Mouse (Mus musculus): ENCODE results near the gene Crb1. TPM values are rescaled to one million over a fixed set of nuclear protein-coding genes. Genes with fewer than 3 reads are reported as not detected.

Gene Crb1
- polyA plus RNA-seq, 2 experiments: 0.04 TPM; not detected in 1

DNA sequence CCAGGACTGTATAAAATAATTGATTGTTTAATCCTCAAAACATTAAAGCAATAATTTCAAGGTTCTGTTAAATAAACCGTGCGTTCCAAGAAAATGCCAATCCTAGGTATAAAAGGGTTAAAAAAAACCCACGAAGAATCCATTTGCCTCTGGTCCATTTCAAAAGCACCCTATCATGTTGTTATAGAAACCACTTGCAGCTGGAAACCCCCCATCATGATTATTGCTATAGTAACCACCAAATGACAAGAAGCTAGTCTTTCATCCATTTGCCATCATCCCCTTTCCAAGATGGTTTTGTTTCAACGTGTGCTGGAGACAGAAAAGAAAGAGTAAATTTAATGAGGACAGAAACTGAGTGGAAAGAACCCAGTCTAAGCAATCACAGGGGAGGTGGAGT is 28.3 kb downstream of the Crb1 start:
- Histone ChIP-seq H3K9ac (ENCODE audit: low read depth, low read length, severe bottlenecking) (no peak overlapping the region), H3K27ac (replicated peaks; ENCODE audit: low read depth, low read length) (no peak overlapping the region), H3K27me3 (ENCODE audit: control insufficient read depth, insufficient read depth, low read length) (no peaks in the 10 kb centered on the region), H3K36me3 (ENCODE audit: control insufficient read depth, insufficient read depth, low read length) (no peaks in the 10 kb centered on the region), H3K4me3 (replicated peaks; ENCODE audit: low read length) (no peak overlapping the region), H3K4me1 (ENCODE audit: control insufficient read depth, insufficient read depth, low read length) (no peaks in the 10 kb centered on the region), H3K4me2 (replicated peaks; ENCODE audit: low read depth, low read length, severe bottlenecking) (no peak overlapping the region), H3K9me3 (ENCODE audit: control insufficient read depth, low read length) (no peaks in the 10 kb centered on the region)
- WGBS: 44% methylated on average over 4 of the region's 4 CpGs
- DNase-seq (ENCODE audit: low spot score): no peak
- TF ChIP-seq POLR2A (IDR thresholded peaks at IDR 0.05; ENCODE audit: borderline replicate concordance, extremely low read depth, insufficient read depth, insufficient read length): no peak
- ATAC-seq (ENCODE audit: low FRiP score, low read depth): no peak

DNA sequence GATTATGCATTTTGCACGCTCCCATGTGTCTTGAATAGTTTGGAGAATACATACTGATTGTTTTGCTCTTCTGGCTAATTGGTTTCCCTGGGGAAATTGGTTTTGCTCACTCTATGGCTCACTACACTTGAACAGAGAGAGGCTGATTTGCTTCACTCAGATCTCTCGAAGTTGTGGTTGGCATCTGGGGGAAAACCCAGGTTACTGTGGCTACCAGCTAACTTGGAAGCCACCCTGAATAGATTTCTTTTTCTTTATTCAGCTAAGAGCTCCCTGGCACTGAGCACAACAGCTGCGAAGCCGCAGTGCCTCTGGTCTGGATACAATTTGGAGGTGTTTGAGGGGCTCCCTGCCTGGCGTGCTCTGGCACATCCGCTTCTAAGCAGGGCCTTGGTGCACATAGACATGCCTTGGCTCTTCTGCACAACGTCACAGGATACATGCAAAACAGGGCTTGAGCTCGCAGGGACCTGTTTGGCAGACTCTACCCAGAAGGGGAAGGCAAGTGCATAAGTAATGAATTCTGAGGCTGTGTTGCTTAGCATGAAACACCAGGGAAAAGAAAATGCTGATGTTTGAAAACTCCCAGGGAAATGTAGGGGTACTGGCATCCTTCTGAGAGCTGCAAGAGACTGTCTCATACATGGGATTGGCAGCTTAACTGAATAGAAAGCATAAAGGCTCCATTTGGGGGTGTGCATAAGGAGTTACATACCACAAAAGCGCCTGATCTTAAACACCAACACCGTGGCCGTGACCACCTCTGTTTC is 30.1 kb downstream of the Crb1 start:
- TF ChIP-seq POLR2A (IDR thresholded peaks at IDR 0.05; ENCODE audit: borderline replicate concordance, extremely low read depth, insufficient read depth, insufficient read length): no peak
- Histone ChIP-seq H3K4me3 (replicated peaks; ENCODE audit: low read length) (no peak overlapping the region), H3K9ac (ENCODE audit: low read depth, low read length, severe bottlenecking) (no peak overlapping the region), H3K4me1 (ENCODE audit: control insufficient read depth, insufficient read depth, low read length) (no peaks in the 10 kb centered on the region), H3K9me3 (ENCODE audit: control insufficient read depth, low read length) (no peaks in the 10 kb centered on the region), H3K4me2 (replicated peaks; ENCODE audit: low read depth, low read length, severe bottlenecking) (no peak overlapping the region), H3K36me3 (ENCODE audit: control insufficient read depth, insufficient read depth, low read length) (no peaks in the 10 kb centered on the region), H3K27me3 (ENCODE audit: control insufficient read depth, insufficient read depth, low read length) (no peaks in the 10 kb centered on the region), H3K27ac (replicated peaks; ENCODE audit: low read depth, low read length) (no peak overlapping the region)
- no peak; the same call in 1 of the 2 replicates for ATAC-seq (ENCODE audit: low FRiP score, low read depth)
- no peak for DNase-seq (ENCODE audit: low spot score)
- WGBS: 55% methylated on average over 11 of the region's 11 CpGs

DNA sequence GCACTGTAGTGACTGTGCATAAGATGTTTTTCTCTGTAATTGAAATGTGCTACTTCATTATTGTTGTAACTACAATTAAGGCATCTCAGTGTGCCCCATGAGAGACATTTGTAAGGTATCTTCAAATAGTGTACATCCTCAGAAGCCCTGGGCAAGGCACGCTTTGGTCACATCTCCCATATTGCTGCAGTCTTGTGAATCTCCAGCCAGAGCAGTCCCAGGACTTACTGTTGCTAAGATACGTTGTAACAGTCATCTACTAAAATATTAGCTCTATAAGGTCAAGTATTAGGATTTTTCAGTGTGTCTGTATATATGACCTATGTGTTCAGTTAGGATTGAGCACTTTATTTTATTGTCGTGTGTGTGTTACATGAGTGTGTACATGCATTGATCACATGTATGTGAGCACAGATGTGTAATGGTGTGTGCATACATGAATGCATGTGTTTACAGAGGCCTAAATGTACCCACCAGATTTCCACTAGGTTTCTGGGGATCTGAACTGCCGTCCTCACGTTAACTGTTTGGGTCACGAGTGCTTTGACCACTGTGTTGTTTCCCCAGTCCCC is 30.8 kb downstream of the Crb1 start:
- H3K4me1 ChIP-seq (ENCODE audit: control insufficient read depth, insufficient read depth, low read length): no peaks in the 10 kb centered on the region

DNA sequence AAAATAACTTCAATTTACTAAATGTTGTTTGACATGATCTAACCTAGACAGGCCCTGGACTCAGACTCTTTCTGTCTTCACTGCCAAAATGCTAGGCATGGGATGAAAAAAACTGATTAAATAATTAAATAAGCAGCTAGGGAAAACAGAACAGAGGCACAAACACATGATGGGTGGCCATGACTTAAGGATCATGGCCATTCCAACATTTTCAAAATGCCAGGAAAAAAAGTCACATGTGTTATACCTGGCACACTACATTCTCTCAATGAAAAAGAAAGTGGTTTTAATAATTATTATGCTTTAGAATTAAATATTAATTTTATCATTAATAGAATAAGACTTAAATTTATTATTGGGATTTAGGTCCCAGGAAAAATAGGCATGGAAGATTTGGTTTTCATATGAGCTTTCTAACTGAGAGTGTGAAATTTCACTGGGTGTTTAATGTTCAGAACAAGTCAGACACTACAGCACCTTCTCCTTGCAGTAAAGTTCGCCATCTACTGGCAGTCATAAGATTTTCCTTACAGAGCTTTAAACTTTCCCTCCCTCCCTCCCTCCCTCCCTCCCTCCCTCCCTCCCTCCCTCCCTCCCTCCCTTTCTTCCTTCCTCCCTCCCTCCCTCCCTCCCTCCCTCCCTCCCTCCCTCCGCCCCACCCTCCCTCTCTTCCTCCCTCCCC is 36.6 kb downstream of the Crb1 start:
- Histone ChIP-seq H3K4me3 (replicated peaks; ENCODE audit: low read length) (no peak overlapping the region), H3K4me2 (replicated peaks; ENCODE audit: low read depth, low read length, severe bottlenecking) (no peak overlapping the region), H3K4me1 (ENCODE audit: control insufficient read depth, insufficient read depth, low read length) (no peaks in the 10 kb centered on the region), H3K36me3 (ENCODE audit: control insufficient read depth, insufficient read depth, low read length) (no peaks in the 10 kb centered on the region), H3K9ac (ENCODE audit: low read depth, low read length, severe bottlenecking) (no peak overlapping the region), H3K27me3 (ENCODE audit: control insufficient read depth, insufficient read depth, low read length) (no peaks in the 10 kb centered on the region), H3K9me3 (ENCODE audit: control insufficient read depth, low read length) (no peaks in the 10 kb centered on the region), H3K27ac (replicated peaks; ENCODE audit: low read depth, low read length) (no peak overlapping the region)
- ATAC-seq (ENCODE audit: low FRiP score, low read depth): peak; percentile 76
- TF ChIP-seq POLR2A (IDR thresholded peaks at IDR 0.05; ENCODE audit: borderline replicate concordance, extremely low read depth, insufficient read depth, insufficient read length): no peak
- WGBS: 0% methylated on average over 1 of the region's 2 CpGs
- peak; percentile 58 for DNase-seq (ENCODE audit: low spot score)

More for the DNA sequence above, 30.8 kb downstream of the Crb1 start:
- Histone ChIP-seq H3K4me3 (replicated peaks; ENCODE audit: low read length) (no peak overlapping the region), H3K27ac (replicated peaks; ENCODE audit: low read depth, low read length) (no peak overlapping the region), H3K9ac (ENCODE audit: low read depth, low read length, severe bottlenecking) (no peak overlapping the region), H3K4me2 (replicated peaks; ENCODE audit: low read depth, low read length, severe bottlenecking) (no peak overlapping the region), H3K36me3 (ENCODE audit: control insufficient read depth, insufficient read depth, low read length) (no peaks in the 10 kb centered on the region), H3K9me3 (ENCODE audit: control insufficient read depth, low read length) (no peaks in the 10 kb centered on the region), H3K27me3 (ENCODE audit: control insufficient read depth, insufficient read depth, low read length) (no peaks in the 10 kb centered on the region)
- 82% methylated on average over 6 of the region's 6 CpGs for WGBS
- TF ChIP-seq POLR2A (IDR thresholded peaks at IDR 0.05; ENCODE audit: borderline replicate concordance, extremely low read depth, insufficient read depth, insufficient read length): no peak
- DNase-seq (ENCODE audit: low spot score) (no peak), ATAC-seq (ENCODE audit: low FRiP score, low read depth) (no peak)

DNA sequence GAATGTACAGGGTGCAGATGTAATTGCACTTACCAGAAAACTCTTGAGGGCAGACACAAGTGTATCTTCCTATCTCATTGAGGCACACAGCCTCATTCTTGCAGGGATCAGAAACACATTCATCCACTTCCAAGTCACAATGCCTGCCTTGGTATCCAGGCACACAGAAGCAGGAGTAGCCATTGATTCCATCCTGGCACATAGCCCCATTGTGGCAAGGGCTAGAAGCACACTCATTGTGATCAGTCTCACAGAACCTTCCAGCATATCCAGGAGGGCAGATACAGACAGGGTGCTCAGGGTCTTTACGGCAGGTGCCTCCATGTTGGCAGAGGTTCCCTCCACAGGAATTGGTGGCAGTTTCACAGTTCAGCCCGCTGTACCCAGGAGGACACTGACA is 39.9 kb downstream of the Crb1 start:
- no peak for DNase-seq (ENCODE audit: low spot score)
- no peaks in the 10 kb centered on the region for H3K27me3 ChIP-seq (ENCODE audit: control insufficient read depth, insufficient read depth, low read length)
- no peaks in the 10 kb centered on the region for H3K4me1 ChIP-seq (ENCODE audit: control insufficient read depth, insufficient read depth, low read length)
- H3K36me3 ChIP-seq (ENCODE audit: control insufficient read depth, insufficient read depth, low read length): no peaks in the 10 kb centered on the region
- no peak overlapping the region for H3K4me3 ChIP-seq (replicated peaks; ENCODE audit: low read length)
- H3K9me3 ChIP-seq (ENCODE audit: control insufficient read depth, low read length): no peaks in the 10 kb centered on the region
- ATAC-seq (ENCODE audit: low FRiP score, low read depth): no peak
- WGBS: 75% methylated on average over 2 of the region's 2 CpGs
- no peak overlapping the region for H3K4me2 ChIP-seq (replicated peaks; ENCODE audit: low read depth, low read length, severe bottlenecking)
- H3K27ac ChIP-seq (replicated peaks; ENCODE audit: low read depth, low read length): no peak overlapping the region
- H3K9ac ChIP-seq (ENCODE audit: low read depth, low read length, severe bottlenecking): no peak overlapping the region
- no peak for TF ChIP-seq POLR2A (IDR thresholded peaks at IDR 0.05; ENCODE audit: borderline replicate concordance, extremely low read depth, insufficient read depth, insufficient read length)

All from limb, embryonic 14.5 days (tissue).